Mouse (Mus musculus) MEL (cell line): ENCODE measurements around the gene Borcs7. TPM values are rescaled to one million over a fixed set of nuclear protein-coding genes. Genes with fewer than 3 reads are reported as not detected.

ENCODE experiments used
- DNase-seq: peaks from one replicate; pipeline ENCODE4 v3.0.0; 2011; ENCODE audit warnings: low read depth, low spot score
- H3K27ac ChIP-seq: 2 replicates; pipeline ENCODE4 v1.5.1; 2012; ENCODE audit warnings: low read depth, mild to moderate bottlenecking, control low read depth, low read length, moderate library complexity; ENCODE audit not compliant: control insufficient read depth
- H3K27me3 ChIP-seq, 2 experiments: fragments of 150-350 bp in 1 of 2; sonication (generic) in 1 of 2; 2 replicates each; pipeline ENCODE4 v1.6.1; 2012; ENCODE audit warnings: low read length in 2 of 2, mild to moderate bottlenecking in 2 of 2, improper control_type of control experiment in 1 of 2, moderate library complexity in 1 of 2; ENCODE audit not compliant: insufficient read depth in 2 of 2, control insufficient read depth in 1 of 2
- H3K36me3 ChIP-seq, 2 experiments: 2 replicates each; pipeline ENCODE4 v1.6.1; 2012 to 2014; ENCODE audit warnings: low read length in 2 of 2, improper control_type of control experiment in 1 of 2, inconsistent platforms in 1 of 2, mild to moderate bottlenecking in 1 of 2; ENCODE audit not compliant: insufficient read depth in 2 of 2, control insufficient read depth in 1 of 2
- H3K4me1 ChIP-seq, 2 experiments: fragments of 150-350 bp in 1 of 2; sonication (generic) in 1 of 2; 2 replicates each; pipeline ENCODE4 v1.6.1; 2012; ENCODE audit warnings: low read length in 2 of 2, improper control_type of control experiment in 1 of 2, mild to moderate bottlenecking in 1 of 2; ENCODE audit not compliant: insufficient read depth in 2 of 2, control insufficient read depth in 1 of 2
- H3K4me3 ChIP-seq, 2 experiments: fragments of 150-350 bp in 1 of 2; sonication (generic) in 1 of 2; 2 replicates each; pipeline ENCODE4 v1.5.1; 2012; ENCODE audit warnings: low read depth in 2 of 2, low read length in 2 of 2, mild to moderate bottlenecking in 2 of 2, moderate library complexity in 2 of 2, control low read depth in 1 of 2, improper control_type of control experiment in 1 of 2; ENCODE audit not compliant: control insufficient read depth in 1 of 2, insufficient read depth in 1 of 2
- H3K79me2 ChIP-seq: 2 replicates; pipeline ENCODE4 v1.6.1; 2012; ENCODE audit warnings: mild to moderate bottlenecking, low read length, moderate library complexity; ENCODE audit not compliant: control insufficient read depth, poor library complexity, insufficient read depth
- H3K9ac ChIP-seq: 2 replicates; pipeline ENCODE4 v1.6.1; 2012; ENCODE audit warnings: low read depth, mild to moderate bottlenecking, control low read depth, low read length, moderate library complexity; ENCODE audit not compliant: control insufficient read depth, poor library complexity, severe bottlenecking
- H3K9me3 ChIP-seq: fragments of 150-350 bp; sonication (generic); replicated peaks from 2 replicates; pipeline ENCODE4 v1.6.1; 2012; ENCODE audit warnings: mild to moderate bottlenecking, low read length, improper control_type of control experiment, moderate library complexity; ENCODE audit not compliant: insufficient read depth
- BHLHE40 ChIP-seq: IDR thresholded peaks from 2 replicates; pipeline ENCODE4 v1.6.1; 2012; ENCODE audit warnings: low read depth, mild to moderate bottlenecking, inconsistent platforms, low read length, improper control_type of control experiment, borderline replicate concordance
- CHD2 ChIP-seq: IDR thresholded peaks from 2 replicates; pipeline ENCODE4 v1.6.1; 2011; ENCODE audit warnings: low read length, improper control_type of control experiment
- CTCF ChIP-seq, 3 experiments: IDR thresholded peaks in 2 of 3; conservative IDR thresholded peaks in 1 of 3; 2 replicates each; pipeline ENCODE4 v1.5.1; 2011 to 2012; ENCODE audit warnings: low read length in 3 of 3, low read depth in 2 of 3, mild to moderate bottlenecking in 2 of 3, improper control_type of control experiment in 1 of 3, inconsistent platforms in 1 of 3, mixed read lengths in 1 of 3, moderate library complexity in 1 of 3; ENCODE audit not compliant: control insufficient read depth in 1 of 3, insufficient read depth in 1 of 3, poor library complexity in 1 of 3, severe bottlenecking in 1 of 3
- ELF1 ChIP-seq: IDR thresholded peaks from 2 replicates; pipeline ENCODE4 v1.6.1; 2014; ENCODE audit warnings: low read depth, mild to moderate bottlenecking, inconsistent platforms, low read length, improper control_type of control experiment, moderate library complexity
- EP300 ChIP-seq, 2 experiments: IDR thresholded peaks; 2 replicates each; pipeline ENCODE4 v1.6.1; 2011; ENCODE audit warnings: improper control_type of control experiment in 2 of 2, low read length in 2 of 2, low read depth in 1 of 2, mild to moderate bottlenecking in 1 of 2
- ETS1 ChIP-seq: IDR thresholded peaks from 2 replicates; pipeline ENCODE4 v1.6.1; 2012; ENCODE audit warnings: low read depth, mild to moderate bottlenecking, inconsistent platforms, low read length, improper control_type of control experiment, moderate library complexity
- GATA1 ChIP-seq: IDR thresholded peaks from 2 replicates; pipeline ENCODE4 v1.6.1; 2011; ENCODE audit warnings: low read depth, low read length, improper control_type of control experiment
- HCFC1 ChIP-seq: IDR thresholded peaks from 2 replicates; pipeline ENCODE4 v1.6.1; 2012; ENCODE audit warnings: low read depth, mild to moderate bottlenecking, inconsistent platforms, low read length, improper control_type of control experiment, moderate library complexity
- MAFK ChIP-seq: IDR thresholded peaks from 2 replicates; pipeline ENCODE4 v1.6.1; 2011; ENCODE audit warnings: low read depth, mild to moderate bottlenecking, low read length, improper control_type of control experiment, borderline replicate concordance
- MAZ ChIP-seq: IDR thresholded peaks from 2 replicates; pipeline ENCODE4 v1.6.1; 2012; ENCODE audit warnings: low read depth, mild to moderate bottlenecking, inconsistent platforms, low read length, improper control_type of control experiment
- MEF2A ChIP-seq: IDR thresholded peaks from 2 replicates; pipeline ENCODE4 v1.6.1; 2014; ENCODE audit warnings: low read depth, mild to moderate bottlenecking, inconsistent platforms, low read length, improper control_type of control experiment; ENCODE audit not compliant: poor library complexity, insufficient replicate concordance, severe bottlenecking; ENCODE audit errors: extremely low read depth
- MXI1 ChIP-seq: IDR thresholded peaks from 2 replicates; pipeline ENCODE4 v1.6.1; 2011; ENCODE audit warnings: mild to moderate bottlenecking, low read depth, low read length, improper control_type of control experiment
- MYB ChIP-seq: IDR thresholded peaks from 2 replicates; pipeline ENCODE4 v1.6.1; 2011; ENCODE audit warnings: mild to moderate bottlenecking, low read depth, low read length, improper control_type of control experiment
- NELFE ChIP-seq: IDR thresholded peaks from 2 replicates; pipeline ENCODE4 v1.6.1; 2011; ENCODE audit warnings: low read depth, low read length, improper control_type of control experiment
- NRF1 ChIP-seq: IDR thresholded peaks from 2 replicates; pipeline ENCODE4 v1.6.1; 2014; ENCODE audit warnings: low read depth, mild to moderate bottlenecking, inconsistent platforms, low read length, improper control_type of control experiment, moderate library complexity; ENCODE audit not compliant: poor library complexity, insufficient read depth, severe bottlenecking
- RCOR1 ChIP-seq: IDR thresholded peaks from 2 replicates; pipeline ENCODE4 v1.6.1; 2012; ENCODE audit warnings: low read depth, mild to moderate bottlenecking, inconsistent platforms, low read length, improper control_type of control experiment
- SIN3A ChIP-seq: IDR thresholded peaks from 2 replicates; pipeline ENCODE4 v1.6.1; 2012; ENCODE audit warnings: low read length, improper control_type of control experiment, inconsistent platforms
- SMC3 ChIP-seq: IDR thresholded peaks from 2 replicates; pipeline ENCODE4 v1.6.1; 2011; ENCODE audit warnings: low read depth, low read length, improper control_type of control experiment
- TAL1 ChIP-seq: IDR thresholded peaks from 2 replicates; pipeline ENCODE4 v1.6.1; 2012; ENCODE audit warnings: mild to moderate bottlenecking, inconsistent platforms, low read length, moderate library complexity, mixed read lengths
- TCF12 ChIP-seq: IDR thresholded peaks from 2 replicates; pipeline ENCODE4 v1.6.1; 2014; ENCODE audit warnings: low read depth, mild to moderate bottlenecking, inconsistent platforms, low read length, improper control_type of control experiment, moderate library complexity
- ZKSCAN1 ChIP-seq: IDR thresholded peaks from 2 replicates; pipeline ENCODE4 v1.6.1; 2012; ENCODE audit warnings: low read depth, mild to moderate bottlenecking, inconsistent platforms, low read length, improper control_type of control experiment, moderate library complexity
- ZNF384 ChIP-seq: IDR thresholded peaks from 2 replicates; pipeline ENCODE4 v1.6.1; 2012; ENCODE audit warnings: low read depth, mild to moderate bottlenecking, inconsistent platforms, low read length, improper control_type of control experiment
- polyA plus RNA-seq, 2 experiments: library from polyadenylated mRNA; stranded (reverse) in 1 of 2; unstranded in 1 of 2; fragments of >175 nt in 1 of 2; fragments of >200 nt in 1 of 2; gene quantifications; 2 replicates each; pipeline versions ENCODE4 v1.2.1 to v1.2.4; 2012; ENCODE audit warnings: low replicate concordance in 2 of 2, low read depth in 1 of 2; ENCODE audit not compliant: insufficient read length in 2 of 2, insufficient read depth in 1 of 2, missing spikeins in 1 of 2
- total RNA-seq: library from RNA; depleted of rRNA; stranded (reverse); fragments of 300-350 nt; gene quantifications from 2 replicates; pipeline ENCODE4 v1.2.3, GENCODE M21; 2012

Borcs7 gene
- total and polyA plus RNA-seq, 3 experiments: 4.1 to 11.1 TPM; not detected in 1

- no peaks in the 10 kb centered on the region for H3K9me3 ChIP-seq
- DNase-seq: no peak
Measured at GRCm38 (mm10) chr19:46690387-46690786, 681 bp downstream of the Borcs7 start.

GRCm38 (mm10) chr19:46691078-46691477 lies 1.4 kb downstream of the Borcs7 start:
- Histone ChIP-seq H3K9me3 (no peaks in the 10 kb centered on the region), H3K4me3 (peak overlapping the region; percentile 71 to 93), H3K4me1 (peaks cover 9 to 29% of the 10 kb centered on the region in 2 experiments), H3K27ac (peak overlapping the region; percentile 50), H3K36me3 (peaks cover 0 to 21% of the 10 kb centered on the region in 2 experiments; a peak in 2 of 4 replicates), H3K9ac (peak overlapping the region; percentile 57), H3K79me2 (peaks cover 5% of the 10 kb centered on the region), H3K27me3 (no peaks in the 10 kb centered on the region)
- DNase-seq: peak; percentile 73
- no peak for TF ChIP-seq MAZ
- TF ChIP-seq BHLHE40: 0 out of 2 replicates have a peak, but pooled peaks have one; percentile 29
- TF ChIP-seq ZNF384: peak; percentile 99
- peak; percentile 84 for TF ChIP-seq MYB
- peak; percentile 44; the same call in 1 of the 2 replicates for TF ChIP-seq MXI1
- TF ChIP-seq SIN3A: no peak; the same call in 1 of the 2 replicates
- TF ChIP-seq EP300 (IDR thresholded peaks at IDR 0.05; ENCODE audit: low read depth in 1 of 2, low read length in 2 of 2): peak; percentile 94 to 95
- TF ChIP-seq NRF1: no peak
- peak; percentile 90 for TF ChIP-seq RCOR1
- peak; percentile 74 for TF ChIP-seq GATA1
- TF ChIP-seq TCF12: peak; percentile 91
- no peak for TF ChIP-seq SMC3
- TF ChIP-seq ZKSCAN1: peak; percentile 68; the same call in 1 of the 2 replicates
- TF ChIP-seq TAL1: peak; percentile 63
- no peak for TF ChIP-seq CTCF (IDR thresholded peaks at IDR 0.05 in 2 of 3, conservative IDR thresholded peaks at IDR 0.05 in 1 of 3; ENCODE audit: control insufficient read depth in 1 of 3, insufficient read depth in 1 of 3, low read depth in 2 of 3, low read length in 3 of 3, poor library complexity in 1 of 3, severe bottlenecking in 1 of 3)
- peak; percentile 80 for TF ChIP-seq ETS1
- 0 out of 2 replicates have a peak, but pooled peaks have one; percentile 31 for TF ChIP-seq ELF1
- peak; percentile 56; the same call in 1 of the 2 replicates for TF ChIP-seq MAFK
- 0 out of 2 replicates have a peak, but pooled peaks have one; percentile 51 for TF ChIP-seq MEF2A

More at GRCm38 (mm10) chr19:46690387-46690786, 681 bp downstream of the Borcs7 start:
- H3K9ac ChIP-seq: peak overlapping the region; percentile 57
- peaks cover 9 to 29% of the 10 kb centered on the region in 2 experiments for H3K4me1 ChIP-seq
- TF ChIP-seq CHD2 (no peak), ETS1 (no peak), MXI1 (0 out of 2 replicates have a peak, but pooled peaks have one; percentile 2), HCFC1 (no peak), NELFE (no peak), ELF1 (no peak)
- TF ChIP-seq, all 39 proteins: peak for 1
- Histone ChIP-seq H3K79me2 (peaks cover 5% of the 10 kb centered on the region), H3K27me3 (no peaks in the 10 kb centered on the region), H3K4me3 (peak overlapping the region; percentile 71 to 93), H3K27ac (peak overlapping the region; percentile 50), H3K36me3 (peaks cover 0 to 21% of the 10 kb centered on the region in 2 experiments; a peak in 2 of 4 replicates)
